21 mouse cellular contexts compared by ENCODE assay signal in genomic region chr2:171373016-171373415, GRCm38 (mm10).
DNase-seq lines count a peak whose midpoint lies in the region; TF ChIP-seq lines count a peak whose summit lies in the region.
"Had no signal": no experiment of that assay in that cellular context is flagged by ENCODE, and none has a peak within 500 bp of the region (broad histone marks: within the 10 kb centered on the region; RNA-seq: fewer than 3 reads in every experiment).

No protein-coding gene starts in this region.

- 54% methylated on average over 7 of the region's 7 CpGs for whole genome bisulfite sequencing in lung, adult 2 months

- no peaks in the 10 kb centered on the region; the same call in none of the 2 replicates for H3K4me1 ChIP-seq in lung, adult 2 months (ENCODE audit: control insufficient read depth, insufficient read depth, low read length)
- H3K4me1 ChIP-seq: embryonic facial prominence, embryonic 13.5 days; embryonic facial prominence, embryonic 15.5 days; forebrain, embryonic 10.5 days; forebrain, embryonic 12.5 days had no signal

- peak; percentile 42 to 44 for DNase-seq in cerebellum, postnatal 14 days
- no peak for DNase-seq in cerebellum, adult 11-12 months
- DNase-seq in left cerebral cortex, postnatal 4 days = peak; percentile 26
- DNase-seq in left cerebral cortex, postnatal 14 days (ENCODE audit: low spot score in 2 of 2) = no peak
- peak; percentile 6 for DNase-seq in lung, postnatal 14 days
- no peak for DNase-seq in lung, adult 2 months
- DNase-seq in lung, postnatal 36 days = peak; percentile 8
- DNase-seq in lung, postnatal 4 days = no peak
- DNase-seq: adrenal gland, adult 2 months; adrenal gland, postnatal 10 days; adrenal gland, postnatal 25 days; cerebellum, adult 11 months; cerebellum, adult 8-10 months; cerebellum, adult 9-11 months; cerebellum, postnatal 36 days; embryo, embryonic 11 days had no signal

- no peak for TF ChIP-seq POLR2A in lung, adult 2 months (IDR thresholded peaks at IDR 0.05; ENCODE audit: borderline replicate concordance, extremely low read depth, low read depth, low read length)

- no peak overlapping the region for H3K4me3 ChIP-seq in lung, adult 2 months (replicated peaks; ENCODE audit: extremely low read depth, low read depth, low read length)
- H3K4me3 ChIP-seq: embryonic facial prominence, embryonic 13.5 days; embryonic facial prominence, embryonic 15.5 days; erythroblast, embryonic 14.5 days; forebrain, embryonic 10.5 days; forebrain, embryonic 12.5 days had no signal

- TF ChIP-seq CTCF in lung, adult 2 months (IDR thresholded peaks at IDR 0.05; ENCODE audit: insufficient read depth, low read length) = no peak

- intact Hi-C loops in left cerebral cortex, postnatal 4 days (cut with DNase I) = no loop called here
- intact Hi-C loops in left cerebral cortex, postnatal 14 days (cut with DNase I) = no loop called here

Comparison
In these comparisons a context has a peak if more than half of its experiments do, and no peak if none do; other contexts are left out.
1. DNase-seq: peak in cerebellum, postnatal 14 days (2 of 2), left cerebral cortex, postnatal 4 days (single experiment), lung, postnatal 14 days (single experiment) and lung, postnatal 36 days (single experiment); none in cerebellum, adult 11-12 months (single experiment), left cerebral cortex, postnatal 14 days (0 of 2), lung, adult 2 months (single experiment) and lung, postnatal 4 days (0 of 2).